Mouse (Mus musculus): ENCODE measurements at regions not wholly inside any gene's neighbourhood (a gene's known extent, or its start where the extent isn't known, plus 50 kb on each side); places are given as distances from the start of the nearest gene placed in this dataset.

- Histone ChIP-seq H3K4me2 (ENCODE audit: low read depth) (no peak overlapping the region), H3K79me2 (ENCODE audit: control insufficient read depth, insufficient read depth) (no peaks in the 10 kb centered on the region), H3K4me3 (no peak overlapping the region), H3K27me3 (ENCODE audit: control insufficient read depth, insufficient read depth, insufficient read length) (no peaks in the 10 kb centered on the region), H3ac (ENCODE audit: control insufficient read depth, insufficient read length) (no peak overlapping the region), H3K36me3 (ENCODE audit: control insufficient read depth, insufficient read depth) (no peaks in the 10 kb centered on the region)
- no peak for TF ChIP-seq POLR2A (IDR thresholded peaks at IDR 0.05; ENCODE audit: insufficient read length, low read depth)
- TF ChIP-seq MYOG (IDR thresholded peaks at IDR 0.05; ENCODE audit: control insufficient read depth in 1 of 3, insufficient read depth in 1 of 3, insufficient read length in 2 of 3, low read depth in 2 of 3), result no peak
- no peak for TF ChIP-seq MYOD1 (IDR thresholded peaks at IDR 0.05; ENCODE audit: control insufficient read depth in 1 of 3, insufficient read length in 2 of 3, low read depth in 2 of 3)
- TF ChIP-seq TCF3 (IDR thresholded peaks at IDR 0.05; ENCODE audit: insufficient read length, low read depth), result no peak
- TF ChIP-seq CEBPB (IDR thresholded peaks at IDR 0.05; ENCODE audit: insufficient read depth, poor library complexity, severe bottlenecking), result no peak
- TF ChIP-seq REST (IDR thresholded peaks at IDR 0.05; ENCODE audit: insufficient read depth, insufficient read length), result no peak
Measured at GRCm38 (mm10) chr6:98726605-98727144, 384.1 kb upstream of the Gm765 start.

GRCm38 (mm10) chr6:98704887-98705622 lies 362.5 kb upstream of the Gm765 start:
- no peaks in the 10 kb centered on the region for H3K79me2 ChIP-seq (ENCODE audit: control insufficient read depth, insufficient read depth)
- no peak for TF ChIP-seq POLR2A (IDR thresholded peaks at IDR 0.05; ENCODE audit: insufficient read length, low read depth)
- TF ChIP-seq REST (IDR thresholded peaks at IDR 0.05; ENCODE audit: insufficient read depth, insufficient read length), result no peak
- TF ChIP-seq USF1 (IDR thresholded peaks at IDR 0.05; ENCODE audit: low read depth), result no peak
- no peak for TF ChIP-seq TCF3 (IDR thresholded peaks at IDR 0.05; ENCODE audit: insufficient read length, low read depth)
- no peak for TF ChIP-seq MAX (IDR thresholded peaks at IDR 0.05; ENCODE audit: low read depth)
- no peaks in the 10 kb centered on the region for H3K27me3 ChIP-seq (ENCODE audit: control insufficient read depth, insufficient read depth, insufficient read length)

GRCm38 (mm10) chr6:98697571-98697970 lies 355.0 kb upstream of the Gm765 start:
- Histone ChIP-seq H3K27me3 (ENCODE audit: control insufficient read depth, insufficient read depth, insufficient read length) (no peaks in the 10 kb centered on the region), H3K4me2 (ENCODE audit: low read depth) (no peak overlapping the region), H3ac (ENCODE audit: control insufficient read depth, insufficient read length) (no peak overlapping the region), H3K36me3 (ENCODE audit: control insufficient read depth, insufficient read depth) (no peaks in the 10 kb centered on the region), H3K4me3 (no peak overlapping the region), H3K79me2 (ENCODE audit: control insufficient read depth, insufficient read depth) (no peaks in the 10 kb centered on the region)
- no peak for TF ChIP-seq MAX (IDR thresholded peaks at IDR 0.05; ENCODE audit: low read depth)
- TF ChIP-seq E2F4 (IDR thresholded peaks at IDR 0.05; ENCODE audit: insufficient read depth), result no peak
- no peak for TF ChIP-seq POLR2AphosphoS2 (IDR thresholded peaks at IDR 0.05; ENCODE audit: insufficient read length, low read depth)
- no peak for TF ChIP-seq TCF3 (IDR thresholded peaks at IDR 0.05; ENCODE audit: insufficient read length, low read depth)
- TF ChIP-seq MYOG (IDR thresholded peaks at IDR 0.05; ENCODE audit: control insufficient read depth in 1 of 3, insufficient read depth in 1 of 3, insufficient read length in 2 of 3, low read depth in 2 of 3), result no peak
- TF ChIP-seq MYOD1 (IDR thresholded peaks at IDR 0.05; ENCODE audit: control insufficient read depth in 1 of 3, insufficient read length in 2 of 3, low read depth in 2 of 3), result no peak
- TF ChIP-seq USF1 (IDR thresholded peaks at IDR 0.05; ENCODE audit: low read depth), result no peak
- TF ChIP-seq POLR2A (IDR thresholded peaks at IDR 0.05; ENCODE audit: insufficient read length, low read depth), result no peak
- TF ChIP-seq CEBPB (IDR thresholded peaks at IDR 0.05; ENCODE audit: insufficient read depth, poor library complexity, severe bottlenecking), result no peak
- TF ChIP-seq TCF12 (IDR thresholded peaks at IDR 0.05; ENCODE audit: insufficient read depth, poor library complexity, severe bottlenecking), result no peak
- TF ChIP-seq SRF (IDR thresholded peaks at IDR 0.05; ENCODE audit: control insufficient read depth, insufficient read length, low read depth), result no peak
- TF ChIP-seq REST (IDR thresholded peaks at IDR 0.05; ENCODE audit: insufficient read depth, insufficient read length), result no peak

More at GRCm38 (mm10) chr6:98704887-98705622, 362.5 kb upstream of the Gm765 start:
- no peak overlapping the region for H3K4me2 ChIP-seq (ENCODE audit: low read depth)
- no peak overlapping the region for H3K4me3 ChIP-seq
- no peak overlapping the region for H3ac ChIP-seq (ENCODE audit: control insufficient read depth, insufficient read length)
- no peaks in the 10 kb centered on the region for H3K36me3 ChIP-seq (ENCODE audit: control insufficient read depth, insufficient read depth)

DNA sequence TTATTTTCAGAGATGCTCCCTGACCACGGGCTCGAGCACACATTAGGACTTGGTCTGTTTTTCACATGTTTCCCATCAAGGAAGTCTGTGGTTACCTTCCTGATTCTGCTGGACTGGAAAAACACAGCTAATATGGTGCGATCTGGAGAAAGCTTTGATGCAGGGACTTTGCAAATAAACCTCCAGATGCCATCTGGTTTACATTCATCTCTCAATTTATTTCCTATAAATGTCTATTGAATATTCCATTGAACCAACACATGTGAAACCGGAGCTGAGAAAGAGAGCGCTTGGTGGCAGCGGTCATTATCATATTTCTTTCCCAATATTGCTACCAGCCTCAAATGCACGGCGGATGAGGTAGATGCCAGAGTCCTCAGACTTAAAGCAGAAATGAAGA lies 350.9 kb upstream of the Gm765 start:
- H3ac ChIP-seq (ENCODE audit: control insufficient read depth, insufficient read length), result no peak overlapping the region
- H3K79me2 ChIP-seq (ENCODE audit: control insufficient read depth, insufficient read depth), result no peaks in the 10 kb centered on the region
- H3K27me3 ChIP-seq (ENCODE audit: control insufficient read depth, insufficient read depth, insufficient read length), result no peaks in the 10 kb centered on the region
- no peak overlapping the region for H3K4me3 ChIP-seq
- H3K4me2 ChIP-seq (ENCODE audit: low read depth), result no peak overlapping the region
- H3K36me3 ChIP-seq (ENCODE audit: control insufficient read depth, insufficient read depth), result no peaks in the 10 kb centered on the region
- TF ChIP-seq CEBPB (IDR thresholded peaks at IDR 0.05; ENCODE audit: insufficient read depth, poor library complexity, severe bottlenecking) (no peak), REST (IDR thresholded peaks at IDR 0.05; ENCODE audit: insufficient read depth, insufficient read length) (no peak)

- TF ChIP-seq POLR2A (IDR thresholded peaks at IDR 0.05; ENCODE audit: insufficient read length, low read depth) (no peak), TCF3 (IDR thresholded peaks at IDR 0.05; ENCODE audit: insufficient read length, low read depth) (no peak), USF1 (IDR thresholded peaks at IDR 0.05; ENCODE audit: low read depth) (no peak), REST (IDR thresholded peaks at IDR 0.05; ENCODE audit: insufficient read depth, insufficient read length) (no peak), MYOG (IDR thresholded peaks at IDR 0.05; ENCODE audit: control insufficient read depth in 1 of 3, insufficient read depth in 1 of 3, insufficient read length in 2 of 3, low read depth in 2 of 3) (no peak)
- no peak overlapping the region for H3ac ChIP-seq (ENCODE audit: control insufficient read depth, insufficient read length)
- no peak overlapping the region for H3K4me3 ChIP-seq
- no peaks in the 10 kb centered on the region for H3K36me3 ChIP-seq (ENCODE audit: control insufficient read depth, insufficient read depth)
- H3K4me2 ChIP-seq (ENCODE audit: low read depth), result no peak overlapping the region
- H3K79me2 ChIP-seq (ENCODE audit: control insufficient read depth, insufficient read depth), result no peaks in the 10 kb centered on the region
- H3K27me3 ChIP-seq (ENCODE audit: control insufficient read depth, insufficient read depth, insufficient read length), result no peaks in the 10 kb centered on the region
Measured at GRCm38 (mm10) chr6:98690133-98690532, 347.6 kb upstream of the Gm765 start.

Measured in myocyte (in vitro differentiated cells).